Mouse (Mus musculus): ENCODE measurements around the gene Kcnj8.

DNA sequence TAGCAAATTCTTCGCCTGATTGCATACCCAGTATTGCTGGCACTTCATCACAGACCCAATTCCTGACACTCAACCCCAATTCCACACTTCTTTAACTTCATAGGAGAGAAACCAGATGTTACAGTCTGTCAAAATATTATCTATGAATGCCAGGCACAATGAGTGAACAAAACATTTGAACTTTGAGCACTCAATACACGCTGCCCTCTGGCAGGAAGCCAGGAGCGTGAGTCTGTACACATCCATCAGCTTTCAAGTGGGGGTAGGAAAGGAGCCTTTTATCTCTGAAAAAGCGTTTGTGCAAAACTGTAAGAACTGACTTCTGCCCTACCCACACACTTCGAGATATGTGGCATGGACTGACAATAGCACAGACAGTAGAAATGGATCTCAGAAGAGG lies 4.0 kb downstream of the Kcnj8 start:
- TF ChIP-seq TCF12 (IDR thresholded peaks at IDR 0.05; ENCODE audit: low read depth, low read length): no peak
- no peak for TF ChIP-seq CHD2 (IDR thresholded peaks at IDR 0.05; ENCODE audit: low read length)
- TF ChIP-seq MAX (IDR thresholded peaks at IDR 0.05; ENCODE audit: low read length): no peak

All from CH12.LX (cell line).